ENCODE assay signal across 32 mouse cellular contexts in genomic region chr9:44710213-44710612, GRCm38 (mm10). TPM values are rescaled to one million over a fixed set of nuclear protein-coding genes. Genes with fewer than 3 reads are reported as not detected.
A peak's percentile ranks its signal among the peaks of the same experiment; 100 is the strongest.
DNase-seq lines count a peak whose midpoint lies in the region; ATAC-seq and TF ChIP-seq lines count a peak whose summit lies in the region.
"Had no signal": no experiment of that assay in that cellular context is flagged by ENCODE, and none has a peak within 500 bp of the region (broad histone marks: within the 10 kb centered on the region; RNA-seq: fewer than 3 reads in every experiment).

No protein-coding gene starts in this region.

- H3K4me3 ChIP-seq in heart, embryonic 13.5 days = no peak overlapping the region
- H3K4me3 ChIP-seq in olfactory bulb, adult 2 months (ENCODE audit: insufficient read depth, low read depth, low read length) = no peak overlapping the region
- H3K4me3 ChIP-seq: embryonic facial prominence, embryonic 15.5 days; heart, adult 2 months; heart, embryonic 15.5 days; hindbrain, embryonic 15.5 days had no signal

- H3K27me3 ChIP-seq in heart, embryonic 13.5 days (replicated peaks) = peaks cover 8% of the 10 kb centered on the region; the same call in 1 of the 2 replicates
- H3K27me3 ChIP-seq: embryonic facial prominence, embryonic 15.5 days; heart, embryonic 15.5 days; hindbrain, embryonic 15.5 days had no signal

- no peak for TF ChIP-seq POLR2A in olfactory bulb, adult 2 months (IDR thresholded peaks at IDR 0.05; ENCODE audit: insufficient read depth, low read depth, low read length)

- intact Hi-C loops in left cerebral cortex, postnatal 4 days (cut with DNase I) = no loop called here
- intact Hi-C loops in left cerebral cortex, postnatal 36 days (cut with DNase I) = no loop called here

- ATAC-seq in heart, embryonic 13.5 days (ENCODE audit: extremely low read depth, insufficient number of reproducible peaks, low FRiP score, low TSS enrichment) = no peak
- ATAC-seq: activated CD4-positive, CD25-positive, alpha-beta regulatory T cell, adult 4 months; CD4-positive, CD25-positive, alpha-beta regulatory T cell, adult 4 months; forebrain, embryonic 14.5 days; inflammation-experienced regulatory T-cells, adult 6 months; intestine, embryonic 16.5 days had no signal

- H3K4me2 ChIP-seq in heart, embryonic 13.5 days = no peak overlapping the region
- H3K4me2 ChIP-seq: embryonic facial prominence, embryonic 15.5 days; heart, embryonic 11.5 days; heart, embryonic 15.5 days; hindbrain, embryonic 15.5 days had no signal

- no peaks in the 10 kb centered on the region for H3K9me3 ChIP-seq in heart, embryonic 13.5 days
- H3K9me3 ChIP-seq: embryonic facial prominence, embryonic 15.5 days; heart, embryonic 15.5 days; hindbrain, embryonic 15.5 days had no signal

- H3K9ac ChIP-seq in heart, embryonic 13.5 days = 0 out of 2 replicates have a peak overlapping the region, but pooled peaks have one; percentile 5
- H3K9ac ChIP-seq: embryonic facial prominence, embryonic 15.5 days; forebrain, postnatal 0 days; heart, embryonic 15.5 days; hindbrain, embryonic 15.5 days had no signal

- DNase-seq in heart, adult 8-10 months (ENCODE audit: low spot score) = no peak
- peak; percentile 56 for DNase-seq in left cerebral cortex, postnatal 4 days
- no peak for DNase-seq in left cerebral cortex, postnatal 36 days (ENCODE audit: low spot score in 2 of 2)
- DNase-seq in Muller cell, postnatal 12 days (ENCODE audit: inconsistent ontology term) = no peak
- DNase-seq: adrenal gland, adult 8-10 months; adrenal gland, postnatal 25 days; cerebellum, adult 11-12 months; cerebellum, adult 8-10 months; gastrocnemius, postnatal 36 days; heart, adult 2 months had no signal

- no peak for TF ChIP-seq CTCF in olfactory bulb, adult 2 months (IDR thresholded peaks at IDR 0.05; ENCODE audit: insufficient read depth, low read depth, low read length)

- H3K4me1 ChIP-seq in heart, embryonic 13.5 days = peaks cover 23% of the 10 kb centered on the region
- peaks cover 82% of the 10 kb centered on the region for H3K4me1 ChIP-seq in olfactory bulb, adult 2 months (ENCODE audit: control insufficient read depth, insufficient read depth, low read length)

- no peak overlapping the region for H3K27ac ChIP-seq in heart, embryonic 13.5 days (replicated peaks)
- H3K27ac ChIP-seq in olfactory bulb, adult 2 months (ENCODE audit: insufficient read depth, low read depth, low read length) = peak overlapping the region; percentile 95
- H3K27ac ChIP-seq: heart, adult 2 months; hindbrain, embryonic 15.5 days had no signal

- H3K36me3 ChIP-seq in heart, embryonic 13.5 days = peaks cover 82% of the 10 kb centered on the region

- WGBS in heart, embryonic 13.5 days = 69% methylated on average over 5 of the region's 5 CpGs
- WGBS in olfactory bulb, adult 2 months = 41% methylated on average over 5 of the region's 5 CpGs

RNA-seq across cellular contexts. Expression of gene Phldb1, which starts 24.8 kb away (rescaled TPM):
- 20.2 and 24.4 TPM in 2 replicates for polyA plus RNA-seq in heart, embryonic 13.5 days (2015; fragmentation: Nextera tagmentation; extraction: Ambion mirVana)
- total RNA-seq in heart, adult 8-10 months (2022) = 100 to 1,000 TPM; 108 to 146 (median 128) TPM
- total RNA-seq in left cerebral cortex, postnatal 4 days (2021) = 100 to 1,000 TPM; 132 to 141 TPM
- total RNA-seq in left cerebral cortex, postnatal 36 days (2021) = 10 to 100 TPM; 74.9 to 86.3 TPM
- not detected in 2 replicates for polyA plus RNA-seq in olfactory bulb, adult 2 months (2012; ENCODE audit: insufficient read depth, insufficient read length, low replicate concordance, missing spikeins)

RNA-seq across cellular contexts. Expression of gene Treh, which starts 37.2 kb away (rescaled TPM):
- not detected in 2 replicates for polyA plus RNA-seq in heart, embryonic 13.5 days (2015; fragmentation: Nextera tagmentation; extraction: Ambion mirVana)
- total RNA-seq in heart, adult 8-10 months (2022) = not detected
- total RNA-seq in left cerebral cortex, postnatal 4 days (2021) = not detected
- total RNA-seq in left cerebral cortex, postnatal 36 days (2021) = under 1 TPM in 1 of 2 experiments, not detected in 1; 0.27 TPM
- not detected in 2 replicates for polyA plus RNA-seq in olfactory bulb, adult 2 months (2012; ENCODE audit: insufficient read depth, insufficient read length, low replicate concordance, missing spikeins)
- total RNA-seq: adrenal gland, adult 8-10 months; adrenal gland, postnatal 25 days; forebrain, postnatal 0 days; gastrocnemius, adult 8-10 months; gastrocnemius, postnatal 36 days; granulocyte monocyte progenitor cell, adult 5-6 weeks; heart, adult 2 months; heart, postnatal 10 days; heart, postnatal 36 days; MEL had no signal
- polyA plus RNA-seq: activated CD4-positive, CD25-positive, alpha-beta regulatory T cell, adult 4 months; brain, embryonic 14.5 days; C2C12; CD4-positive, CD25-positive, alpha-beta regulatory T cell, adult 4 months; embryonic facial prominence, embryonic 11.5 days; embryonic facial prominence, embryonic 15.5 days; forebrain, embryonic 11.5 days; forebrain, embryonic 14.5 days; forebrain, postnatal 0 days; heart, adult 2 months; heart, embryonic 11.5 days; heart, embryonic 15.5 days; hindbrain, embryonic 11.5 days; hindbrain, embryonic 15.5 days; inflammation-experienced regulatory T-cells, adult 6 months had no signal

RNA-seq across cellular contexts. Expression of gene Arcn1, which starts 57.4 kb away (rescaled TPM):
- polyA plus RNA-seq in heart, embryonic 13.5 days (2015; fragmentation: Nextera tagmentation; extraction: Ambion mirVana) = 114 and 119 TPM in 2 replicates
- 10 to 100 TPM; 79.7 to 89.3 (median 80.9) TPM for total RNA-seq in heart, adult 8-10 months (2022)
- 100 to 1,000 TPM; 116 to 122 TPM for total RNA-seq in left cerebral cortex, postnatal 4 days (2021)
- total RNA-seq in left cerebral cortex, postnatal 36 days (2021) = 10 to 100 TPM; 89.0 to 99.0 TPM
- polyA plus RNA-seq in olfactory bulb, adult 2 months (2012; ENCODE audit: insufficient read depth, insufficient read length, low replicate concordance, missing spikeins) = 192 TPM in 1 of 2 replicates, not detected in the other

RNA-seq across cellular contexts. Expression of gene Ift46, which starts 57.5 kb away (rescaled TPM):
- polyA plus RNA-seq in heart, embryonic 13.5 days (2015; fragmentation: Nextera tagmentation; extraction: Ambion mirVana) = 65.7 and 68.6 TPM in 2 replicates
- 10 to 100 TPM; 19.1 to 35.6 (median 22.8) TPM for total RNA-seq in heart, adult 8-10 months (2022)
- total RNA-seq in left cerebral cortex, postnatal 4 days (2021) = 100 to 1,000 TPM; 111 to 114 TPM
- total RNA-seq in left cerebral cortex, postnatal 36 days (2021) = 10 to 100 TPM; 65.0 to 72.9 TPM
- not detected in 2 replicates for polyA plus RNA-seq in olfactory bulb, adult 2 months (2012; ENCODE audit: insufficient read depth, insufficient read length, low replicate concordance, missing spikeins)
